Mouse (Mus musculus) testis, adult 2 months (tissue): Measurements from ENCODE around the gene Gm12216.

Experiments
- CTCF ChIP-seq: fragments of 200-500 bp; IDR thresholded peaks from 2 replicates; pipeline ENCODE4 v1.5.1; 2012; ENCODE audit warnings: low read depth, mild to moderate bottlenecking, inconsistent platforms, low read length, moderate library complexity; ENCODE audit not compliant: control insufficient read depth, insufficient read depth, insufficient replicate concordance
- POLR2A ChIP-seq: fragments of 200-500 bp; IDR thresholded peaks from 2 replicates; pipeline ENCODE4 v1.6.1; 2012; ENCODE audit warnings: low read depth, mild to moderate bottlenecking, inconsistent platforms, low read length, moderate library complexity; ENCODE audit not compliant: control insufficient read depth

- TF ChIP-seq POLR2A (no peak), CTCF (no peak)
Measured at GRCm38 (mm10) chr11:53803093-53803492, 56.0 kb downstream of the Gm12216 start.
